Mouse (Mus musculus): ENCODE results near the gene Stk32b. TPM values are rescaled to one million over a fixed set of nuclear protein-coding genes. Genes with fewer than 3 reads are reported as not detected.

Gene Stk32b
- polyA plus RNA-seq, 1 experiment = not detected

GRCm38 (mm10) chr5:37554231-37554630, 162.7 kb downstream of the Stk32b start:
- Histone ChIP-seq H3K79me2 (ENCODE audit: control insufficient read depth, insufficient read depth) (no peaks in the 10 kb centered on the region), H3K27me3 (ENCODE audit: control insufficient read depth, insufficient read depth, insufficient read length) (no peaks in the 10 kb centered on the region), H3K4me3 (no peak overlapping the region), H3ac (ENCODE audit: control insufficient read depth, insufficient read length) (no peak overlapping the region), H3K4me2 (ENCODE audit: low read depth) (no peak overlapping the region), H3K36me3 (ENCODE audit: control insufficient read depth, insufficient read depth) (no peaks in the 10 kb centered on the region)
- TF ChIP-seq E2F4 (IDR thresholded peaks at IDR 0.05; ENCODE audit: insufficient read depth) (no peak), TCF12 (IDR thresholded peaks at IDR 0.05; ENCODE audit: insufficient read depth, poor library complexity, severe bottlenecking) (no peak), TCF3 (IDR thresholded peaks at IDR 0.05; ENCODE audit: insufficient read length, low read depth) (no peak), POLR2A (IDR thresholded peaks at IDR 0.05; ENCODE audit: insufficient read length, low read depth) (no peak), MYOD1 (IDR thresholded peaks at IDR 0.05; ENCODE audit: control insufficient read depth in 1 of 3, insufficient read length in 2 of 3, low read depth in 2 of 3) (no peak), CEBPB (IDR thresholded peaks at IDR 0.05; ENCODE audit: insufficient read depth, poor library complexity, severe bottlenecking) (no peak), REST (IDR thresholded peaks at IDR 0.05; ENCODE audit: insufficient read depth, insufficient read length) (no peak), USF1 (IDR thresholded peaks at IDR 0.05; ENCODE audit: low read depth) (no peak), SRF (IDR thresholded peaks at IDR 0.05; ENCODE audit: control insufficient read depth, insufficient read length, low read depth) (no peak), MYOG (IDR thresholded peaks at IDR 0.05; ENCODE audit: control insufficient read depth in 1 of 3, insufficient read depth in 1 of 3, insufficient read length in 2 of 3, low read depth in 2 of 3) (no peak)

- Histone ChIP-seq H3K4me2 (ENCODE audit: low read depth) (no peak overlapping the region), H3ac (ENCODE audit: control insufficient read depth, insufficient read length) (no peak overlapping the region), H3K27me3 (ENCODE audit: control insufficient read depth, insufficient read depth, insufficient read length) (no peaks in the 10 kb centered on the region), H3K79me2 (ENCODE audit: control insufficient read depth, insufficient read depth) (no peaks in the 10 kb centered on the region), H3K36me3 (ENCODE audit: control insufficient read depth, insufficient read depth) (no peaks in the 10 kb centered on the region), H3K4me3 (no peak overlapping the region)
- TF ChIP-seq POLR2AphosphoS2 (IDR thresholded peaks at IDR 0.05; ENCODE audit: insufficient read length, low read depth) (no peak), SRF (IDR thresholded peaks at IDR 0.05; ENCODE audit: control insufficient read depth, insufficient read length, low read depth) (no peak), USF1 (IDR thresholded peaks at IDR 0.05; ENCODE audit: low read depth) (no peak), MYOG (IDR thresholded peaks at IDR 0.05; ENCODE audit: control insufficient read depth in 1 of 3, insufficient read depth in 1 of 3, insufficient read length in 2 of 3, low read depth in 2 of 3) (no peak)
Measured at GRCm38 (mm10) chr5:37551649-37552048, 165.3 kb downstream of the Stk32b start.

GRCm38 (mm10) chr5:37535726-37536293, 181.2 kb downstream of the Stk32b start:
- Histone ChIP-seq H3K36me3 (ENCODE audit: control insufficient read depth, insufficient read depth) (no peaks in the 10 kb centered on the region), H3K4me3 (no peak overlapping the region)
- TF ChIP-seq SRF (IDR thresholded peaks at IDR 0.05; ENCODE audit: control insufficient read depth, insufficient read length, low read depth) = no peak
- no peak for TF ChIP-seq E2F4 (IDR thresholded peaks at IDR 0.05; ENCODE audit: insufficient read depth)
- TF ChIP-seq POLR2A (IDR thresholded peaks at IDR 0.05; ENCODE audit: insufficient read length, low read depth) = no peak
- no peak for TF ChIP-seq USF1 (IDR thresholded peaks at IDR 0.05; ENCODE audit: low read depth)

GRCm38 (mm10) chr5:37535227-37535626, 181.7 kb downstream of the Stk32b start:
- no peaks in the 10 kb centered on the region for H3K79me2 ChIP-seq (ENCODE audit: control insufficient read depth, insufficient read depth)
- TF ChIP-seq MYOG (IDR thresholded peaks at IDR 0.05; ENCODE audit: control insufficient read depth in 1 of 3, insufficient read depth in 1 of 3, insufficient read length in 2 of 3, low read depth in 2 of 3) (no peak), POLR2AphosphoS2 (IDR thresholded peaks at IDR 0.05; ENCODE audit: insufficient read length, low read depth) (no peak), REST (IDR thresholded peaks at IDR 0.05; ENCODE audit: insufficient read depth, insufficient read length) (no peak), SRF (IDR thresholded peaks at IDR 0.05; ENCODE audit: control insufficient read depth, insufficient read length, low read depth) (no peak), TCF12 (IDR thresholded peaks at IDR 0.05; ENCODE audit: insufficient read depth, poor library complexity, severe bottlenecking) (no peak), E2F4 (IDR thresholded peaks at IDR 0.05; ENCODE audit: insufficient read depth) (no peak), CEBPB (IDR thresholded peaks at IDR 0.05; ENCODE audit: insufficient read depth, poor library complexity, severe bottlenecking) (no peak), POLR2A (IDR thresholded peaks at IDR 0.05; ENCODE audit: insufficient read length, low read depth) (no peak), MAX (IDR thresholded peaks at IDR 0.05; ENCODE audit: low read depth) (no peak), USF1 (IDR thresholded peaks at IDR 0.05; ENCODE audit: low read depth) (no peak)
- H3K4me2 ChIP-seq (ENCODE audit: low read depth) = no peak overlapping the region
- H3K4me3 ChIP-seq = no peak overlapping the region
- H3ac ChIP-seq (ENCODE audit: control insufficient read depth, insufficient read length) = no peak overlapping the region
- no peaks in the 10 kb centered on the region for H3K36me3 ChIP-seq (ENCODE audit: control insufficient read depth, insufficient read depth)
- H3K27me3 ChIP-seq (ENCODE audit: control insufficient read depth, insufficient read depth, insufficient read length) = no peaks in the 10 kb centered on the region

More at GRCm38 (mm10) chr5:37535726-37536293, 181.2 kb downstream of the Stk32b start:
- Histone ChIP-seq H3K4me2 (ENCODE audit: low read depth) (no peak overlapping the region), H3ac (ENCODE audit: control insufficient read depth, insufficient read length) (no peak overlapping the region), H3K27me3 (ENCODE audit: control insufficient read depth, insufficient read depth, insufficient read length) (no peaks in the 10 kb centered on the region), H3K79me2 (ENCODE audit: control insufficient read depth, insufficient read depth) (no peaks in the 10 kb centered on the region)

GRCm38 (mm10) chr5:37525363-37525762, 191.6 kb downstream of the Stk32b start:
- Histone ChIP-seq H3K4me2 (ENCODE audit: low read depth) (no peak overlapping the region), H3K27me3 (ENCODE audit: control insufficient read depth, insufficient read depth, insufficient read length) (no peaks in the 10 kb centered on the region), H3K79me2 (ENCODE audit: control insufficient read depth, insufficient read depth) (no peaks in the 10 kb centered on the region), H3K4me3 (no peak overlapping the region), H3K36me3 (ENCODE audit: control insufficient read depth, insufficient read depth) (no peaks in the 10 kb centered on the region), H3ac (ENCODE audit: control insufficient read depth, insufficient read length) (no peak overlapping the region)
- TF ChIP-seq TCF3 (IDR thresholded peaks at IDR 0.05; ENCODE audit: insufficient read length, low read depth) = no peak
- no peak for TF ChIP-seq SRF (IDR thresholded peaks at IDR 0.05; ENCODE audit: control insufficient read depth, insufficient read length, low read depth)
- TF ChIP-seq POLR2AphosphoS2 (IDR thresholded peaks at IDR 0.05; ENCODE audit: insufficient read length, low read depth) = no peak
- no peak for TF ChIP-seq POLR2A (IDR thresholded peaks at IDR 0.05; ENCODE audit: insufficient read length, low read depth)
- no peak for TF ChIP-seq MAX (IDR thresholded peaks at IDR 0.05; ENCODE audit: low read depth)
- TF ChIP-seq REST (IDR thresholded peaks at IDR 0.05; ENCODE audit: insufficient read depth, insufficient read length) = no peak
- no peak for TF ChIP-seq E2F4 (IDR thresholded peaks at IDR 0.05; ENCODE audit: insufficient read depth)
- no peak for TF ChIP-seq MYOD1 (IDR thresholded peaks at IDR 0.05; ENCODE audit: control insufficient read depth in 1 of 3, insufficient read length in 2 of 3, low read depth in 2 of 3)
- no peak for TF ChIP-seq TCF12 (IDR thresholded peaks at IDR 0.05; ENCODE audit: insufficient read depth, poor library complexity, severe bottlenecking)
- no peak for TF ChIP-seq CEBPB (IDR thresholded peaks at IDR 0.05; ENCODE audit: insufficient read depth, poor library complexity, severe bottlenecking)
- no peak for TF ChIP-seq USF1 (IDR thresholded peaks at IDR 0.05; ENCODE audit: low read depth)
- TF ChIP-seq MYOG (IDR thresholded peaks at IDR 0.05; ENCODE audit: control insufficient read depth in 1 of 3, insufficient read depth in 1 of 3, insufficient read length in 2 of 3, low read depth in 2 of 3) = no peak

Data from myocyte (in vitro differentiated cells).